Mouse (Mus musculus): ENCODE results near the gene Parp16.
"Not testable (repeated sequence)": the region's sequence is repeated elsewhere in the genome, so short reads cannot be mapped to it uniquely, and the experiment has no call there.

Parp16 gene

DNA sequence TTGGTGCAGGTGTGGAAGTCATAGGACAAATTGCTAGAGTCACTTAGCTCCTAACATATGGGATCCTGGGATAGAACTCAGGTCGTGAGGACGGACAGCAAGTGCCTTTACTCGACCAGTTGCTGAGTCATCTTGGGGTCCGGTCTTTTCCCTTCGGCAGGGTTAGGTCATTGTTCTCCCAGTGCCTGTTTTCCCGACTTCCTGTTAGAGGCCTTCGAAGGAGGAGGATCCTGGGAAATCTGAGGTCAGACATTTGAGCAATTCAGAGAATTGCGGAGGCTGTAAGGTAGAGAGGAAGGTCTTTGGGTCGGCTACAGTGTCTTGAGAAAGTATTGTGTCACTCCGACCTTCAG lies 19.2 kb downstream of the Parp16 start:
- peak; percentile 25 for DNase-seq

DNA sequence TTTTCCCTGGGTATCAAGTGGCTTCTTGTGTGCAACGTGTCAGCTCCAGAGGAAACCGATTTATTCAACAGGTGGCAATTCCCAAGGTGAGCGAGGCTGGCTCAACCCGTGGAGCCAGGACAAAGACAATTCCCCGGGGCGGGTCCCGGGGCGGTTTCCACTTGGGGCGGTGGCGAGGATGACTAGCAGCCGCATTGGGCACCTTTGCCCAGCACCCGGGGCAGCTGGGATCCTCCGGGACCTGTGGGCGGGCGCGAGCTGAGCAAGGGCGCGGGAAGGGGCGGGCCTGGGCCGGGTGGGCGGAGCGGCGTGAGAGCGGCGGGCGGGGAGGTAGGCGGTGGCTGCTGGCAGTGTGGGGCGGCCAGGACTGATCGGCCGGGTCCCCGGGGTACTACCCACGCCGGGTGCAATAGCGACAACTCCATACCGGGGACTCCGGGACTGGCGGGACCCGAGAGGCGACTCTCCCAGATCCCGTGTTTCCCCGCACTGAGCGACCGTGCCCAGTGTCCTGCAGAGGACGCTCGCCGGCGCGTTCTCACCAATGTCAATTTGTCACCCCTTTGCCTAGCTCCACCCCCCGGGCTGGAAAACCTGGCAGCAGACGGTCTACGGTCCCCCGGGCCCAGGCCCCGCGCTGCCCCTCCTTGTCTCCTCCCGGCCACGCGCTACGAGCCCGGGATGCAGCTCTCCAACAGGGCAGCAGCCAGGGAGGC lies 19.8 kb downstream of the Parp16 start:
- DNase-seq, result peak; percentile 91

DNA sequence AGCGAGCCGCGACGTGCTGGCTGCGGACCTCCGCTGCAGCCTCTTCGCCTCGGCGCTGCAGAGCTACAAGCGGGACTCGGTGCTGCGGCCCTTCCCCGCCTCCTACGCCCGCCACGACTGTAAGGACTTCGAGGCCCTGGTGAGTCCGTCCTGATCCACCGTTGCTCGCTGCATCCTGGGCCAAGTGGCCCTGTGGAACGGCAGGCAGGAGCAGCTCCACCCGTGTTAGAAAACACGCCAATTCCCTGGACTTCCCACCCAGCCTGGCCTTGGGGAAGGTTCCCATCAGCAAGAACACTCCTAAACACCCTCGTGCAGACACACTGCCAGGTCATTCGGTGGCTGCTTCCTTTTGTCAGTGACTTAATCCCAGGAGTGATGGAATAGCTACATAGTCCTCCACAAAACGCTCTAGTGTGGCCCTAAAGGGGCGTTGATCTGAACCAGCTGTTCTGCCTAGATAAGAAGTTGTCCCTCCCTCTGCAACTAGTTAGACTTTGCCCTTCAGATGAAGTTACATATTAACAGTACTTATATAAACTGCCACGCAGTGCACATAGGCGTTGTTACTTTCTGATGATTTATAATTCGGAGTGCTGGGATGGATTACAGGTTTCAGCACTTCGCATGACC lies 20.5 kb downstream of the Parp16 start:
- no peak for DNase-seq

DNA sequence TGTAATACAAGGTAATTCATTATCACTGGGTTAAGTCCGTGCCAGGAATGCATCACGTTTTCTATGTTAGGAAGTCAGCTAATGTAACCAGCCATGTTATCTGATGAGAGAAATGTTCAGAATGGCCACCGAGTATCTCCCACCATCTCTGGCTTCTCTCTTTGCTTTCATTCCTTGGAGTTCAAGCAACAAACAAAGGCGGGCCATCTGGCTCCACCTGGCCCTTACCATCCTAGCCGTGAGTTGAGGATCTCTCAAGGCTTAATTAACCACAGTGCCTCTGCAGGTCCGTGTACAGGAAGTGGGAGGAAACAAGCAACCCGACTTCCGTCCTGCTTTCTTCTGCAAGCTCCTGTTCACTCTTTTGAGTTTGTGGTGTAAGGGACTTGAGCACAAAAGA lies 21.8 kb downstream of the Parp16 start:
- no peak for DNase-seq

DNA sequence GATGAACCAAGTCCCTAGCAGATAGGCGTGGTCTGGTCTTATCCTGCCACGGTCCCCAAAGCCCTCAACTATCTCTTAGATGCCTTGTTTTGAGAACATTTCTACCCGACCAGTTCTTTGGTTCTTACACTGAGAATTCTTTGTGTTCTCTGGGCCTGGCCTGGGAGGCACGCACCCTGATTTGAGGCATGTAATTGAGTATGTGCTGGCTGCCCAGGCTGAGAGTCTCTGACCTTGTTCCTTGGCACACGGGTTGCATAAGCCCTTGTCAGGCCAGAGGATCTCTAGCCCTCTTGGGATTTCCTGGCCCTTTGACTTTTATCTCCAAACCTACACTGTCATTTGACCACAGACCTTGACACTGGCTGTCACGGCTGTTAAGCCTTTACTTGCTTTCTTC lies 22.5 kb downstream of the Parp16 start:
- no peak for DNase-seq

DNA sequence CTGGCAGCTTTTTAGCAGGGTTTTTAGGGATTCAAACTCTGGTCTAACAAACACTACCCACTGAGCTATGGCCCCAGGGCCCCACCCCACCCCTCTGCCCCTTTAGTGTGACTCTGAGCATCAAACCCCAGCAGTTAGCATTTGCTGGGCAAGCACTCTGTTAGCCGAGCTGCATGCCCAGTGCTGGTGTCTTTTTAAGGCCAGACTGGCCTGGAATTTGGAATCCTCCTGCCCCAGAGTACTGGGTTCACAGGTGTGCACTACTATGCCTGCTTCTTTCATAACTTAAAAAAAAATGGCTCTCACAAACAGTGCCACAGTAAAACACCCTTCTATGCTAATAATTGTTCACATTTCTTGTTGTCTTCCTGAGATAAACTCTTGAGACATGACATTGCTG lies 23.8 kb downstream of the Parp16 start:
- no peak for DNase-seq

DNA sequence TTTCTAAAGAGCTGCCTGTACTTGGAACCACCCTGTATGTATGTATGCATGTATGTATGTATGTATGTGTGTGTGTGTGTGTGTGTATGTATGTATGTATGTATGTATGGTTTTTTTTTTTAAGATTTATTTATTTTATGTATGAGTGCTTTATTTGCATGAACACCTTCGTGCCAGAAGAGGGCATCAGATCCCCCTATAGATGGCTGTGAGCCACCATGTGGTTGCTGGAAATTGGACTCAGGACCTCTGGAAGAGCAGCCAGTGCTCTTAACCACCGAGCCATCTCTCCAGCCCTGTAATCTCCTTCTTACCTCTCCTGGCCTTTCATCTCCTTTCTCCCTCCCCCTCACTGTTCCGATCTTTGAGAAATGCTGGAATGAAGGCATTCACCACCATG lies 25.2 kb downstream of the Parp16 start:
- DNase-seq, result not testable (repeated sequence)

DNA sequence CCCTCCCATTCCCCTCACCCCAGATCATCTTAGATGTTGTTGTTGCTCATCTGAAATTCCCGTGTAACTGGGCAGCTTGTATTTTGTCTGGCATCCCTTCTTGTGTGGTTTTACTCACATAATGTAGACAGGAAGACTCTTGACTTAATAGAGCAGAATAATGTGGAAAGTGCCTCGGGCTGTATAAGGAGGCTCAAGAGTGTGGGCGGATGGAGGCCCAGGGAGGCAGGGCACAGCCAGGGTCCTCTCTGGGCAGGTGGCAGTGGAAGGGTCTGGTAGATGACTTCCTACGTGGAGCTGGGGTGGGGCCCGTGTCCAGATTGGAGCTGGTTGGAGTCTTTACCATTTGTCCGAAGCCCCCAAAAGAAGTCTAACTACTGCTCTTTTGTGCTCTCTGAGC lies 28.8 kb downstream of the Parp16 start:
- DNase-seq, result no peak

DNA sequence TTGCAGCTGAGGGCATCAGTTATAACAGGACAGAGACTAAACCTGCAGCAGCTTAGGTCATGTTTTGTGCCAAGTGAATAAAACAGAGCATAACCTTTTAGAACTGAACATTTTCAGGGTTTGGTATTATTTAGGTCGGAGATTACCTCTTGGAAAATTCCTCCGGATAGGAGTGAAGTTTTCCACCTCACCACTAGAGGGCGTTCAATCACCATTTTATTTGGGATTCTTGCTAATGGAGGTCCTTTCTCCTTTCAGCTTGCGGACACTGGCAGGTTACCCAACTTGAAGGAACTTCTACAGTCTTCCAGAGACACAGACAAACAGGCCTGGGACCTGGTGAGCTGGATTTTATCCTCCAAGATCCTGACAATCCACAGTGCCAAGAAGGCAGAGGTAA lies 30.6 kb downstream of the Parp16 start:
- peak; percentile 54 for DNase-seq

DNA sequence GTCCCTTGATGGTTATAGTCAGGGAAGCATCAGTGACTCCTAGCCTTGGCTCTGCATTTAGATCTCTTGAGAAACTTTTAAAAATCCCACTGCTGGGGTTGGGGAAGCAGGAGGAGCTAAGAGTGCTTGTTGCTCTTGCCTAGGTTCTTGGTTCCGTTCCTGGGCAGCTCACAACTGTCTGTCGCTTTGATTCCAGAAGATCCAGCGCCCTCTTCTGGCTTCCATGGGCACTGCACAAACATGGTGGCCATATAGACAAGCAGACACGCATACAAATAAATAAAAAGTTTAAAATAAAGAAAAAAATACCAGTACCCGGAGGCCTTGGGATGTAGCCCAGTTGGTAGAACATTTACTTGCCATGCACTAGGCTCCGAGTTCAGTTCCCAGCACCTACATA lies 35.1 kb downstream of the Parp16 start:
- DNase-seq, result no peak

DNA sequence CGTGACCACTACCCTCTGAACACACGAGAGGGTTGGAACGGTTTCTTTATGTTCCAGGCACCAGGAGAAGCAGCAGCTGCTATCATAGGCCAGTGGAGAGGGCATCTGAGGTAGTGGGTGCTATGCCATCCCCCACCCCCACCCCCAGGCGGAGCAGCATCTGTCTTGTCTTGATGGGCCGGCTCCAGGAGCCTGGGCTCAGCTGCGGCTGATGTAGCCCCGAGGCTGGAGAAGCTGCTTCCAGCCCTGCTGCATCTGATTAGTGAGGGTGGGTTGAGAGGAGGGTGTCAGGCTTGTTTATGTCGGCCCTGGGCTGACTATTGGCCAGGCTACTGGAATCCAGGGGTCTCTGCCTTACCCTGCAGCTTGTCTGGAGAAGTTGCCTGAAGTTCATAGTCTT lies 36.1 kb downstream of the Parp16 start:
- DNase-seq, result no peak

DNA sequence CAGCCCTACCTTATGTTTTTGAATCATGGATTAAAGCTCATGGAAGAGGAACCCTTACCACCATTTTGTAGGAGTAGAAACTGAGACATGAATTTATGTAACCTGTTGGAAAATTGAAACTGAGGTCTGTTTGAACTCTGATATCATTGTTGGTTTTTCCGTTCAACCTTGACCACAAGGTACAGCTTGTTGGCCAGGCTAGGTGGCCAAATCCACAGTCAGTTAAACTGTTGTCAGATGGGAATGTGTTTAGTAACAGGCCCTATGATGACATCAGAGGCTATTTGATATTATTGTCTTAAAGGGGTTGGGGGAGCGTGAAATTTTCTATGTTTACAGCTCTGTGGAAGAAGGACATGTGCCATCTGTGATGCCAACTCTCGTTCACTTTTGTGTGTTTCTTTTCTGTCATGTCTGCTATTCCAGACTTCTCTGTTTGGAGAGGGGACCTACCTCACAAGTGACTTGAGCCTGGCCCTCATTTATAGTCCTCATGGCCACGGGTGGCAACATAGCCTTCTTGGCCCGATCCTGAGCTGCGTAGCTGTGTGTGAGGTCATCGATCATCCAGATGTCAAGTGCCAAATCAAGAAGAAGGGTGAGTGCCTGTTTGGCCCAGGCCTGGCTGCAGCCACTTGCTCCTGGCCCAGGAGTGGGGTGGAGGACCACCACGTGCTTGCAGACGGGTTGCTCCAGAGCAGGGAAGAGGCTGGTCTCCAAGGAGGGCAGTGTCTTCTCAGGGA lies 38.3 kb downstream of the Parp16 start:
- no peak for DNase-seq

DNA sequence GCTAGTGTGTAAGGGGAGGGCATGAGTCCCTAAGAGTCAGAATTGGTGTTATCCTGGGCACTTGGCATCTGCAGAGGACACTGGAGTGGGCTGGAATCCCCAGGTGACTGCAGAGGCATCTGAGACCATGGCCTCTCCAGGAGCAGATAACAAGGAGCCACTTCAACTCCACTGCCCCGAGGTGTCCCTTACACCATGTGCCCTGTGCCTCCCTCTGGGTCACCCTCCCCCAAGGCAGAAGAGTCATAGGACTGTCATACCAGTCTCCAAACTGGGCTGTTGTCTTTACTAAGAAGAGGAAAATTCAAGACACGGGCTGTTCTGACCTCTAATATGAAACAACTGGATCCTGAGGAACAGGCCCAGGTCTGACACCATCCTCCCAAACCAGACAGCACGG lies 39.6 kb downstream of the Parp16 start:
- DNase-seq, result no peak

DNA sequence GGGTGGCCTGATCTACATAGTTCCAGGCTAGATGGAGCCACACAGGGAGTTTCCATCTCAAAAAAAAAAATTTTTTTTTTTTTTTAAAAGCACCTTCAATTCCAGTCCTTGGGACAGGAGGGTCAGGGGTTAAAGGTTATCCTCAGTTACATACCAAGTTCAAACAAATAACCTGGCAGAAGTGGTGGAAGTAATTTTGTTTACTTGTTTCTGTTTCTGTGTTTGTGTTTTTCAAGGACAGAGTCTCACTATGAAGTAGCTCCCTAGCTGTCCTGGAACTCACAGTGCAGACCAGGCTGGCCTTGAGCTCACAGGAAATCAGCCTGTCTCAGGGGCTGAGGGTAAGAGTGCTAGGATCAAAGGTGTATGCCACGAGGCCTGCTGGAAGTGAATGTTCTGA lies 40.4 kb downstream of the Parp16 start:
- DNase-seq, result no peak

DNA sequence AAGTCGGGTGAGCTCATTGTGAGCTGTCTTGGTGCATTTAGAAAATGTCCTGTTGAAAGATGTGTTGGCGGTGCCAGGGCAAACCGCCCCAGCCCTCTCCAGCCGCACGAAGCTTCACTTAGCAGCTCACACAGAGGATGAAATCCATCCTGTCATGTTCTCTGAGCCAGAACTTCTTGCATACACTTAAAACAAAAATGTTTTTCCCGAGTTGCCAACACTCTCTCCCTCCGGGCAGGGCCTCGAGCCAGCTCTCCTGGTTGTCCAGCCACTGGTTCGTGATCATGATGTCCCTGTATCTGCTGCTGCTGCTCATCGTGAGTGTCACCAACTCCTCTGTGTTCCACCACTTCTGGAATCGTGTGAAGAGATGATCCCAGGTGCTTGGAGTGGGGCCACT lies 42.5 kb downstream of the Parp16 start:
- peak; percentile 59 for DNase-seq

DNA sequence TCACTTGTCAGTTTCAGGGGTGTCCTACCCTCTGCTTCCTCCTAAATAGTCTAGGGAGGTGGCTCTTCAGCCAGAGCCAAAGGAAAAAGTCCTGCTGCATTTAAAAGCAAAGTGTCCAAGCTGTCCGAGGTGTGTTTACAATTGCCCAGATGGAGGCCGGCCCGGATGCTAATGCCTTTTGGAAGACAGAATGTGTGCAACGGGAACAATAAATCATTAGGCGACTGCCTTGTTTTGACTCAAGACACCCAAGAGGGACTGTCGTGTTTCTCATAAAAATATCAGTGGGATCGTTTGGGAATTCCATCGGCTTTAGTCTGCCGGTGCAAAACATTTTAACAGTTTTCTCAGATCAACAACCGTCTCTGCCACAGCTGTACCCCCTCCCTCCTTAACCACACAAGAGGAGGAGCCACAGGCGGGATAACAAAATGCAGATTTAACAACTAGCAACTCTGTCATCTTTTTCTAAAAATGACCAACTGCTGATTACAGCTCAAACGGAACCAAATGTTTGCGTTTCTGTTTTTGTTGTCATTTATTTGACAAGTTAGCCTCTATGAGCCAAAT lies 43.1 kb downstream of the Parp16 start:
- peak; percentile 62 for DNase-seq

DNA sequence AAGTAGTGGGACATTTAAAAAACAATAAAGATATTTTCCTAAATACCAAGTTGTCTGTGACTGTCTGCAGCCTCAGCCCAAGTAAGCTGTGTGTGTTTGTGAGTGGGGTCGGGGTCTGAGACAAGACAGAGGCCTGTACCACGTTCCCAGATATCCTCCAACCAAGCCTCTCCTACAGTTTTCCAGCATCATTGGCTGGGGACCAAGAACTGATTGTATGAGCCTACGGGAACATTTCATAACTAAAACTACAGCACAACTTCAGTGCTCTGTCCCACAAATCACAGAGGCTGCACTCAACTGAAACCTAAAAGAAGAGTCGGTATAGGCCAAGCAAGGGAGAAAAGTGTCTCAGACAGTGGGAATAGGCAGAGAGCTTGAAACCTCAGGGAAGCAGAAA lies 44.0 kb downstream of the Parp16 start:
- peak; percentile 38 for DNase-seq

DNA sequence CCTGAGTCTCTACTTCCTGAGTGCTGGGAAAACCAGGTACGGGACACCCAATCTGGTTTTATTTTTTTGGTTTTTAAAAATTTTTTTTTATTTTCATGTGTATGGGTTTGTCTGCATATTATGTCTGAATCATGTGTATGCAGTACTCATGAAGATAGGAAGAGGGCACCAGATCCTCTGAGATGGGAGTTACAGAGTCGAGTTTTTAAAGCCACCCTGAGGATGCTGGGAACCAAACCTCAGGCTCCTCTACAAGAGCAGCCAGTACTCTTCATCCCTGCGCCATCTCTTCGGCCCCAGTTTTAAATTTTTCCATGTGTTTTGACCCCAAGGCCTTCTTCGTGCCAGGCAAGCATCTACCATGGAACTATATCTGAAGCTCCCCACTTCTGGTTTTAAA lies 44.6 kb downstream of the Parp16 start:
- no peak for DNase-seq

DNA sequence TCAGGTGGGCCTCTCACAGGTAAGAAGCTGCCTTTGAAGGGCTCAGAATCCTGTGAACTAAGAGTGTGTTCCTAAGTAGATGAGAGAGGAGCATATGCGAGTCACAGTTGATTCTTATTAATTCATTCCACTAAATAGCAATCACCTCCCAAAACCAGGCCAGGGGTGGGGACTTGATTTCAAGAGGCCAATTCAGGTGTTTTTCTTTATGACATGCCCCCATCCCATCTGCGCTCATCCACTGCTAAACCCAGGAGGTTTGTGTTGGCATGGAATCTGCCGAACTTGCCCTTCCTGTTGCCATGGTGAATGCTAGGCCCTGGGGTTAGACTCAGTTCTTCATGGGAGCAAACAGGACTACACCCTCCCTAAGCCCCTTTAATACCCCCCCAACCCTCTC lies 45.4 kb downstream of the Parp16 start:
- no peak for DNase-seq

DNA sequence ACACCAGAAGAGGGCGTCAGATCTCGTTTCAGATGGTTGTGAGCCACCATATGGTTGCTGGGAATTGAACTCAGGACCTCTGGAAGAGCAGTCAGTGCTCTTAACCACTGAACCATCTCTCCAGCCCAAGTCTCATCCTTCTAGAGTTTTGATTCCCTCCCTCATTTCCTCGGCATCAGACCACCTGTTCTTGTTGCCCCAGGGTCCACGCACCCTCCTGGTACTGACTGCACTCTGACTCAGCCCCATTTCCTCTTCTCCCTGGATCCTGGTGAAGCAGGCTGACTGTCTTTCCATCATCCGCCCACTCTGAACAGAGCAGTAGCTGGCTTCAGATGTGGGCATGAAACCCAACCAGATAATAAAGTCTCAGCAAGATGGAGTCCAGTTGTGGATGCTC lies 46.8 kb downstream of the Parp16 start:
- no peak for DNase-seq

DNA sequence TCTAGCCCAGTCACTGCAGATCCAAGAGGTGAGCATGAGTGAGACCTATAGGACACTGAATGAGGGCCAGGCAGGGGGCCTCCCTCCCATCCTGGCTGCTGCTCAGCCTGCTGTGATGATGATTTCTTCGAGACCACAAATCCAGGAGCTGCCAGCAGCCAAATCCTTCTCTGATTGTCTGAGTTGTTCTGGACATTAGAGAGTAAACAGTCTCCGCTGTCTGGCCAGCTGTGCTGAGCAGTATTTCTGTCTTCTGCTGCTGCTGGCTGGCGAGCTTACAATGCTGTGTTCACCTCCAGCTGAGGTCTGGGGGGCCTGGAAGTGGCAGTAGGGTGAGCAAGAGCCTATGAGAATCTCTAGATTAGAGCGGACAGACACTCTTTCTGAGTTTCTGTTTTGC lies 48.1 kb downstream of the Parp16 start:
- peak; percentile 8 for DNase-seq

DNA sequence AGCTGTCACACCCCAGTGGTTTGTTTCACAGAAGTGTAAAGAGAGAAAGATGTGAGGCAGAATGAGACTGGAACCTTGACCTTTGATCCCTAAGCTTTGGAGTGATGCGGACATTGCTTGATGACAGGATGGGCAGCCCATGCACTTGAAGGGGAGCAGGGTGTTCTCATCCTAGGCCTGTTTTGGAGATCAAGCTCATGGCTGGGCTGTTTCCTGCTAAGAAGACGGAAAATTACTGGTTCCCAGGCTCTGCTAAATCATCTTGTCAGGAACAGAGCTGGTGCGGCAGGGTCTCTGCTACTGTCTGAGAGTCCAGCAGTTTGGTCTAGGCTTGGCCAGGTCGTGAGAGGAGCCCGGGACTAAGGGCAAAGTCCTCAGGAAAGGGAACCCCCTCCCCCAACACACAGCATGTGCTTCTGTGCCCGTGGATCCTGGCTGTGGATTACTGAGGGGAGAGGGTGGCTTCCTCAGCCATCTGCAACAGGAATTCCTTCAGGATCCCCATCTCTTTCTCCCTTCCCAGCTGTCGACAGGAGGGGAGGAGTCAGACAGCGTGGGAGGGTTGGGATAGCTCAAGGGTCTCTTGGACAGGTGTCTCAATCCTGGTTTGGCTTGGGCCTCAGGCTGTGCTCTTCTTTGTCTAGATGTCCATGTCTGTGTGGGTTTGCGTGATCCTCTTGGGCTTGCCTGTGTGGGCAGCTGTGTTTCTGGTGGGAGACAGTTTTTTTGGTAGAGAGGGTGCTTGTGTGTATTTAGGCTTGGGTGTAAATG lies 49.1 kb downstream of the Parp16 start:
- no peak for DNase-seq
